Comparison of ENCODE assay signal across 8 mouse cellular contexts in the genomic region with DNA sequence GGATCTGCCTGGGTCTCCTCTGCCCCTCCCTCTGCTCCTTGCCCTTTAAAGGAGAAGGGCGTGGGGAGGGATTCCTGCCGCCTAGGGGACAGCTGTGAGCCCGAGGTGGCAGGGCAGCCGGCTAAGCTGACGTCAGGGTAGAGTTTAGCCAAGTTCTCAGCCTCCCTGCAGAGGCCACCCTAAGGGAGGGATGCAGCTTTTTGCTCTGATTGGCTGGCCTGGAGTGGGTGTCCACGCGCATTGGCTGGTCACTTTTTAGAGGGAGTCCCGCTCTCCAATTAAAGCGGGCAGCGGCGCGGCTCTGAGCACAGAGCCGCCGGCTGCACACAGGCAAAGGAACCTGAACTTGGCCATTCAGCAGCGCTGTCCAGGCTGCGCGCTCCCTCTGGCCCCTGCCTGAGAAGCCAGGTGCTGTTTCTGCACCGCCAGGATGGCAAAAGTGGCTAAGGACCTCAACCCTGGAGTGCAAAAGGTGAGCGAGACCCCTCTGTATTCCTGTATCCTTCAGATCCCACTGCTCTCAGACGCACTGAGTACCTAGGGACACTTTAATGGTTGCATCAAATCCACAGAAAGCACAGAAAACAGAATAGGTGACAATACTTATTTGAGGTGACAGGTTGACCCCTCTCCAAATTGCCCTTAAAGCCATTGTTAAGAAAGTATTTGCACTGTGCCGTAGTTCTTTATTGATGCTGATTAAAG. TPM values are rescaled to one million over a fixed set of nuclear protein-coding genes. Genes with fewer than 3 reads are reported as not detected.
DNase-seq lines count a peak whose midpoint lies in the region; ATAC-seq and TF ChIP-seq lines count a peak whose summit lies in the region.

A gene (plus strand): TSS at position 258 of the 705 bp plus-strand sequence.

- no peaks in the 10 kb centered on the region for H3K9me3 ChIP-seq in heart, embryonic 12.5 days (replicated peaks)
- no peaks in the 10 kb centered on the region for H3K9me3 ChIP-seq in kidney, embryonic 16.5 days (ENCODE audit: low read length)
- H3K9me3 ChIP-seq in limb, embryonic 15.5 days, result no peaks in the 10 kb centered on the region
- no peaks in the 10 kb centered on the region for H3K9me3 ChIP-seq in midbrain, postnatal 0 days (ENCODE audit: low read length)

- H3K36me3 ChIP-seq in heart, embryonic 12.5 days, result 0 out of 2 replicates have a peak, but pooled peaks cover 2% of the 10 kb centered on the region
- no peaks in the 10 kb centered on the region for H3K36me3 ChIP-seq in kidney, embryonic 16.5 days (ENCODE audit: insufficient read depth, low read length)
- H3K36me3 ChIP-seq in limb, embryonic 15.5 days, result no peaks in the 10 kb centered on the region
- H3K36me3 ChIP-seq in midbrain, postnatal 0 days (ENCODE audit: insufficient read depth, low read length), result no peaks in the 10 kb centered on the region
- H3K36me3 ChIP-seq in splenic B cell, adult 2 months (ENCODE audit: control insufficient read depth, insufficient read depth, low read length, poor library complexity, severe bottlenecking), result no peaks in the 10 kb centered on the region

- peak within 1 kb of the TSS; percentile 81 for H3K9ac ChIP-seq in heart, embryonic 12.5 days
- 0 out of 2 replicates have a peak within 1 kb of the TSS, but pooled peaks have one; percentile 47 for H3K9ac ChIP-seq in kidney, embryonic 16.5 days (replicated peaks; ENCODE audit: low read length)
- peak within 1 kb of the TSS; percentile 17; the same call in 1 of the 2 replicates for H3K9ac ChIP-seq in limb, embryonic 15.5 days
- no peak within 1 kb of the TSS for H3K9ac ChIP-seq in midbrain, postnatal 0 days (replicated peaks; ENCODE audit: low read length, poor library complexity, severe bottlenecking)

- peak within 1 kb of the TSS; percentile 86 for H3K4me2 ChIP-seq in heart, embryonic 12.5 days
- peak within 1 kb of the TSS; percentile 58 for H3K4me2 ChIP-seq in kidney, embryonic 16.5 days (replicated peaks; ENCODE audit: low read depth, low read length)
- peak within 1 kb of the TSS; percentile 59 for H3K4me2 ChIP-seq in limb, embryonic 15.5 days
- H3K4me2 ChIP-seq in midbrain, postnatal 0 days (ENCODE audit: low read depth, low read length, poor library complexity, severe bottlenecking), result peak within 1 kb of the TSS; percentile 58

- peak; percentile 35 for TF ChIP-seq CTCF in midbrain, postnatal 0 days (IDR thresholded peaks at IDR 0.05)

- H3K4me3 ChIP-seq in heart, embryonic 12.5 days, result peak within 1 kb of the TSS; percentile 56
- H3K4me3 ChIP-seq in kidney, embryonic 16.5 days (ENCODE audit: low read length), result peak within 1 kb of the TSS; percentile 42
- H3K4me3 ChIP-seq in limb, embryonic 15.5 days, result peak within 1 kb of the TSS; percentile 37
- H3K4me3 ChIP-seq in midbrain, postnatal 0 days (ENCODE audit: low read depth, low read length), result peak within 1 kb of the TSS; percentile 23

- DNase-seq in 3134 (ENCODE audit: extremely low read depth, insufficient read length, low spot score), result peak; percentile 94
- DNase-seq in c-Kit-positive CD71-negative TER-119-negative erythroid progenitor cells, embryonic 14.5 days (ENCODE audit: low read depth), result peak; percentile 24
- DNase-seq in fibroblast of lung, adult 2 months (ENCODE audit: low read depth), result peak; percentile 93
- DNase-seq in midbrain, postnatal 0 days (ENCODE audit: low spot score), result peak; percentile 90
- peak; percentile 30 for DNase-seq in splenic B cell, adult 2 months (ENCODE audit: low read depth, low spot score)

- peaks cover 51% of the 10 kb centered on the region for H3K4me1 ChIP-seq in heart, embryonic 12.5 days (replicated peaks)
- H3K4me1 ChIP-seq in kidney, embryonic 16.5 days (ENCODE audit: insufficient read depth, low read length), result peaks cover 25% of the 10 kb centered on the region
- H3K4me1 ChIP-seq in limb, embryonic 15.5 days, result peaks cover 21% of the 10 kb centered on the region
- no peaks in the 10 kb centered on the region for H3K4me1 ChIP-seq in midbrain, postnatal 0 days (ENCODE audit: insufficient read depth, low read length)

- H3K27me3 ChIP-seq in heart, embryonic 12.5 days (replicated peaks), result no peaks in the 10 kb centered on the region
- H3K27me3 ChIP-seq in kidney, embryonic 16.5 days (ENCODE audit: insufficient read depth, low read length), result no peaks in the 10 kb centered on the region
- H3K27me3 ChIP-seq in limb, embryonic 15.5 days, result peaks cover 14% of the 10 kb centered on the region; the same call in 1 of the 2 replicates
- H3K27me3 ChIP-seq in midbrain, postnatal 0 days (ENCODE audit: insufficient read depth, low read length), result no peaks in the 10 kb centered on the region
- no peaks in the 10 kb centered on the region for H3K27me3 ChIP-seq in splenic B cell, adult 2 months (ENCODE audit: control insufficient read depth, insufficient read depth, low read length, poor library complexity, severe bottlenecking)

- peak within 1 kb of the TSS; percentile 97 for H3K27ac ChIP-seq in heart, embryonic 12.5 days (ENCODE audit: poor library complexity, severe bottlenecking)
- peak within 1 kb of the TSS; percentile 23 for H3K27ac ChIP-seq in kidney, embryonic 16.5 days (ENCODE audit: low read length)
- peak within 1 kb of the TSS; percentile 75 for H3K27ac ChIP-seq in limb, embryonic 15.5 days
- H3K27ac ChIP-seq in midbrain, postnatal 0 days (ENCODE audit: low read depth, low read length), result no peak within 1 kb of the TSS

- peak; percentile 94 for ATAC-seq in heart, embryonic 12.5 days (ENCODE audit: insufficient number of reproducible peaks, low FRiP score)
- ATAC-seq in kidney, embryonic 16.5 days (ENCODE audit: low FRiP score, low TSS enrichment), result peak; percentile 98
- peak; percentile 89 for ATAC-seq in limb, embryonic 15.5 days (ENCODE audit: insufficient number of reproducible peaks, low FRiP score, low TSS enrichment, low read depth)
- peak; percentile 91 for ATAC-seq in midbrain, postnatal 0 days (ENCODE audit: low FRiP score)

- 3% methylated on average over 21 of the region's 21 CpGs for WGBS in heart, embryonic 12.5 days
- 1% methylated on average over 21 of the region's 21 CpGs for WGBS in kidney, embryonic 16.5 days
- WGBS in limb, embryonic 15.5 days, result 3% methylated on average over 21 of the region's 21 CpGs
- WGBS in midbrain, postnatal 0 days, result under 1% methylated on average over 21 of the region's 21 CpGs

RNA-seq across cellular contexts. Expression of the gene that starts here (rescaled TPM):
- 48.7 and 49.3 TPM in 2 replicates for polyA plus RNA-seq in heart, embryonic 12.5 days (2016; fragmentation: Nextera tagmentation; extraction: Ambion mirVana)
- polyA plus RNA-seq in kidney, embryonic 16.5 days (2015; fragmentation: Nextera tagmentation; extraction: Ambion mirVana), result 24.2 and 28.6 TPM in 2 replicates
- 26.6 and 61.5 TPM in 2 replicates for polyA plus RNA-seq in limb, embryonic 15.5 days (2015; fragmentation: Nextera tagmentation; extraction: Ambion mirVana)
- total RNA-seq in midbrain, postnatal 0 days (2014; rRNA removed), result 9.5 and 10.1 TPM in 2 replicates
- 6.3 and 7.6 TPM in 2 replicates for polyA plus RNA-seq in midbrain, postnatal 0 days (2015; fragmentation: Nextera tagmentation; extraction: Ambion mirVana)

Comparison
In these comparisons a context has a peak if more than half of its experiments do, and no peak if none do; other contexts are left out.
1. DNase-seq: peak in every context shown above with its lines; median percentile 94 in 3134; 93 in fibroblast of lung, adult 2 months; 90 in midbrain, postnatal 0 days; 30 in splenic B cell, adult 2 months; 24 in c-Kit-positive CD71-negative TER-119-negative erythroid progenitor cells, embryonic 14.5 days.